Mouse (Mus musculus): Measurements from ENCODE around the gene Zfyve19. TPM values are rescaled to one million over a fixed set of nuclear protein-coding genes. Genes with fewer than 3 reads are reported as not detected.

Zfyve19 gene
- polyA plus RNA-seq, 1 experiment from 2014 or later, result 55.0 TPM

GRCm38 (mm10) chr2:119171574-119171973 is 36.8 kb upstream of the Zfyve19 start:
- Histone ChIP-seq H3K4me1 (ENCODE audit: control insufficient read depth, insufficient read depth, low read length) (peaks cover 16% of the 10 kb centered on the region), H3K27me3 (ENCODE audit: control insufficient read depth, insufficient read depth, low read length) (peaks cover 4% of the 10 kb centered on the region; the same call in 1 of the 2 replicates), H3K9me3 (ENCODE audit: control insufficient read depth, low read length) (no peaks in the 10 kb centered on the region), H3K36me3 (ENCODE audit: control insufficient read depth, insufficient read depth, low read length) (no peaks in the 10 kb centered on the region), H3K4me2 (ENCODE audit: low read depth, severe bottlenecking) (no peak overlapping the region), H3K9ac (ENCODE audit: low read length) (no peak overlapping the region), H3K27ac (replicated peaks; ENCODE audit: low read depth, low read length) (no peak overlapping the region), H3K4me3 (ENCODE audit: low read depth, low read length) (no peak overlapping the region)
- no peak for DNase-seq (ENCODE audit: low spot score)
- 72% methylated on average over 8 of the region's 8 CpGs for WGBS
- no peak for ATAC-seq (ENCODE audit: insufficient number of reproducible peaks, low FRiP score, low TSS enrichment, low read depth)

DNA sequence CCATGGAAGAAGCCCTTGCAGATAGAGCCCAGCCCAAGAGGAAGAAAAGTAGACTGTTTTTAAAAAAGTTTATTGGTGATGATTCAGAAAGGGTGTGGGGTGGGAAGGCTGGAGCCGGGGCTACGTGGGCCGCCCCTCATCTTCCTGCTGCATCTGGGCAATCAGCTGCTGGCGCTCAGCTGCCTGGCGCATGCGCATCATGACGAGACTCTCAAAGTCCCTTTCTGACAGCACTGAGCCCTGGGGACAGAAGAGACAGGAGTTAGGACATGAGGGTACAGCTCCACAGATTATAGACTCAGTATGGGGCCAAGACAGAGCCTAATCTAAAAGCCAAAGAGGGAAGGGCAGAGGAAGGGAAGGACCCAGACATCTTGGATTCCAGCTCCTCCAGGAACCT is 36.0 kb upstream of the Zfyve19 start:
- H3K4me1 ChIP-seq (ENCODE audit: control insufficient read depth, insufficient read depth, low read length), result peaks cover 16% of the 10 kb centered on the region
- H3K9me3 ChIP-seq (ENCODE audit: control insufficient read depth, low read length), result no peaks in the 10 kb centered on the region
- WGBS, result 87% methylated on average over 7 of the region's 7 CpGs
- no peaks in the 10 kb centered on the region for H3K36me3 ChIP-seq (ENCODE audit: control insufficient read depth, insufficient read depth, low read length)
- no peak for DNase-seq (ENCODE audit: low spot score)
- H3K4me2 ChIP-seq (ENCODE audit: low read depth, severe bottlenecking), result no peak overlapping the region
- 0 out of 2 replicates have a peak, but pooled peaks cover 2% of the 10 kb centered on the region for H3K27me3 ChIP-seq (ENCODE audit: control insufficient read depth, insufficient read depth, low read length)
- H3K27ac ChIP-seq (replicated peaks; ENCODE audit: low read depth, low read length), result no peak overlapping the region
- no peak overlapping the region for H3K4me3 ChIP-seq (ENCODE audit: low read depth, low read length)
- H3K9ac ChIP-seq (ENCODE audit: low read length), result no peak overlapping the region
- no peak for ATAC-seq (ENCODE audit: insufficient number of reproducible peaks, low FRiP score, low TSS enrichment, low read depth)

GRCm38 (mm10) chr2:119172862-119173576 is 35.4 kb upstream of the Zfyve19 start:
- H3K36me3 ChIP-seq (ENCODE audit: control insufficient read depth, insufficient read depth, low read length), result no peaks in the 10 kb centered on the region
- H3K4me3 ChIP-seq (ENCODE audit: low read depth, low read length), result no peak overlapping the region
- no peak for DNase-seq (ENCODE audit: low spot score)
- H3K4me1 ChIP-seq (ENCODE audit: control insufficient read depth, insufficient read depth, low read length), result peaks cover 16% of the 10 kb centered on the region
- no peak overlapping the region; the same call in 1 of the 2 replicates for H3K9ac ChIP-seq (ENCODE audit: low read length)
- 18% methylated on average over 13 of the region's 13 CpGs for WGBS
- H3K9me3 ChIP-seq (ENCODE audit: control insufficient read depth, low read length), result no peaks in the 10 kb centered on the region
- no peak for ATAC-seq (ENCODE audit: insufficient number of reproducible peaks, low FRiP score, low TSS enrichment, low read depth)
- H3K27ac ChIP-seq (replicated peaks; ENCODE audit: low read depth, low read length), result no peak overlapping the region
- 0 out of 2 replicates have a peak, but pooled peaks cover 2% of the 10 kb centered on the region for H3K27me3 ChIP-seq (ENCODE audit: control insufficient read depth, insufficient read depth, low read length)
- no peak overlapping the region for H3K4me2 ChIP-seq (ENCODE audit: low read depth, severe bottlenecking)

GRCm38 (mm10) chr2:119173991-119174651 is 34.3 kb upstream of the Zfyve19 start, which contains the start of gene Gm14137:
Gm14137 (plus strand) TSS chr2:119174509.
- 45% methylated on average over 8 of the region's 8 CpGs for WGBS

DNA sequence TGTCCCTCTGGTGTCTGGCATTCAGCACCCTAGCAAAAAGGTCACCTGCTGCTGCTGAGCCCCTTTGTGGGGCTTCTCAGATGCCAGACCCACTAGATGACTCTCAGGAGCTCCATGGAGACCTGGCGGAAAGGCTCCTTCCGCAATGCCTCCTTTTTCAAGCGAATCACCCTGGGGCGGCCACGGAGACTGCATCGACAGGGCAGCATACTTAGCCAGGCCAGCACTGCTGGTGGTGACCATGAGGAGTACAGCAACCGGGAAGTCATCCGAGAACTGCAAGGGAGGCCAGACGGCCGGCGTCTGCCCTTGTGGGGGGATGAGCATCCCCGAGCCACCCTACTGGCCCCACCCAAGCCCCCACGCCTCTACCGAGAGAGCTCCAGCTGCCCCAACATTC is 33.6 kb upstream of the Zfyve19 start:
- Histone ChIP-seq H3K27me3 (ENCODE audit: control insufficient read depth, insufficient read depth, low read length) (no peaks in the 10 kb centered on the region), H3K4me2 (ENCODE audit: low read depth, severe bottlenecking) (no peak overlapping the region), H3K4me3 (ENCODE audit: low read depth, low read length) (no peak overlapping the region), H3K27ac (replicated peaks; ENCODE audit: low read depth, low read length) (no peak overlapping the region), H3K9me3 (ENCODE audit: control insufficient read depth, low read length) (no peaks in the 10 kb centered on the region), H3K36me3 (ENCODE audit: control insufficient read depth, insufficient read depth, low read length) (peaks cover 5% of the 10 kb centered on the region; the same call in 1 of the 2 replicates), H3K4me1 (ENCODE audit: control insufficient read depth, insufficient read depth, low read length) (peaks cover 16% of the 10 kb centered on the region), H3K9ac (ENCODE audit: low read length) (no peak overlapping the region)
- DNase-seq (ENCODE audit: low spot score) (no peak), ATAC-seq (ENCODE audit: insufficient number of reproducible peaks, low FRiP score, low TSS enrichment, low read depth) (no peak)
- 59% methylated on average over 14 of the region's 14 CpGs for WGBS

More at GRCm38 (mm10) chr2:119173991-119174651, 34.3 kb upstream of the Zfyve19 start, which contains the start of gene Gm14137:
- H3K27ac ChIP-seq (replicated peaks; ENCODE audit: low read depth, low read length), result no peak within 1 kb of the TSS
- no peak within 1 kb of the TSS for H3K4me3 ChIP-seq (ENCODE audit: low read depth, low read length)
- ATAC-seq (ENCODE audit: insufficient number of reproducible peaks, low FRiP score, low TSS enrichment, low read depth) (no peak), DNase-seq (ENCODE audit: low spot score) (no peak)
- H3K4me1 ChIP-seq (ENCODE audit: control insufficient read depth, insufficient read depth, low read length), result peaks cover 16% of the 10 kb centered on the region
- no peak within 1 kb of the TSS; the same call in 1 of the 2 replicates for H3K9ac ChIP-seq (ENCODE audit: low read length)
- H3K27me3 ChIP-seq (ENCODE audit: control insufficient read depth, insufficient read depth, low read length), result no peaks in the 10 kb centered on the region
- no peaks in the 10 kb centered on the region for H3K9me3 ChIP-seq (ENCODE audit: control insufficient read depth, low read length)
- peaks cover under 1% of the 10 kb centered on the region; the same call in 1 of the 2 replicates for H3K36me3 ChIP-seq (ENCODE audit: control insufficient read depth, insufficient read depth, low read length)
- no peak within 1 kb of the TSS for H3K4me2 ChIP-seq (ENCODE audit: low read depth, severe bottlenecking)

DNA sequence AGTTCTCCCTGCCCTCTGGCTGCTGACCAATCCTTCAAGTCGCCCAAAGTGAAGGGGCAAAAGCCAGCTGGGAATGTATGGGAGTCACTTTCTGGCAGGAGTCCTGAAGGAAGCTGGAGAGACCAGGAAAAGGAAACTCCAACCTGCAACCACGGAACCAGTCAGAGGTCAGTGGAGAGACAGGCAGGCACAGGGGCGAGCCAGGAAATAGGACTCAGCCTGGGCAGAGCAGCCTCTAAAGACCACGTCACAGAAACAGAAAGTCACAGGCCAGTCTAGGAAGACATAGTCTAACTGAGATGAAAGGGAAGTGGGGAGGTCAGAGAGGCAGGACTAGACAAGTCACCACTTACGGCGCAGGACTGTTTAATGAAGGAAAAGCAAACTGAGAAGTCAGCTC is 32.8 kb upstream of the Zfyve19 start:
- WGBS, result 66% methylated on average over 6 of the region's 6 CpGs
- no peak for DNase-seq (ENCODE audit: low spot score)

DNA sequence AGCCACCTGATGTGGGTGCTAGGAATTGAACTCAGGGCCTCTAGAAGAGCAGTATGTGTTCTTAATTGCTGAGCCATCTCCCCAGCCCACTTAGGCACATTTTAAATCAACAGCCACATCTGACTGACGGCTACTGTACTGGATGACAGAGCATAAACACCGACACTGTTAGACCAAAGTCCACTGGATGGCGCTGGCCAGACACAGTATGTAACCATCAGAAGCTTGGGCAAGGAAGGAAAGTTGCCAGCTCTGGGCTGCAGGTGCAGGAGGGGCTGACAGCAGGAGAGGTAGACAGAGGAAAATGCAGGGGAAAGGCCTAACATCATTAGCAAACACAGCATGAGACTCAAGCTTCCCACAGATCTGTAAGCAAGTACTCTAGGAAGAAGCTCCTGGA is 31.7 kb upstream of the Zfyve19 start:
- Histone ChIP-seq H3K9ac (ENCODE audit: low read length) (no peak overlapping the region), H3K4me1 (ENCODE audit: control insufficient read depth, insufficient read depth, low read length) (peaks cover 16% of the 10 kb centered on the region), H3K4me2 (ENCODE audit: low read depth, severe bottlenecking) (no peak overlapping the region), H3K4me3 (ENCODE audit: low read depth, low read length) (no peak overlapping the region), H3K9me3 (ENCODE audit: control insufficient read depth, low read length) (no peaks in the 10 kb centered on the region), H3K36me3 (ENCODE audit: control insufficient read depth, insufficient read depth, low read length) (peaks cover 5% of the 10 kb centered on the region; the same call in 1 of the 2 replicates), H3K27me3 (ENCODE audit: control insufficient read depth, insufficient read depth, low read length) (no peaks in the 10 kb centered on the region), H3K27ac (replicated peaks; ENCODE audit: low read depth, low read length) (no peak overlapping the region)
- ATAC-seq (ENCODE audit: insufficient number of reproducible peaks, low FRiP score, low TSS enrichment, low read depth), result no peak
- DNase-seq (ENCODE audit: low spot score), result no peak
- WGBS, result 61% methylated on average over 3 of the region's 3 CpGs

More for the DNA sequence above, 32.8 kb upstream of the Zfyve19 start:
- Histone ChIP-seq H3K4me2 (ENCODE audit: low read depth, severe bottlenecking) (no peak overlapping the region), H3K27me3 (ENCODE audit: control insufficient read depth, insufficient read depth, low read length) (no peaks in the 10 kb centered on the region), H3K27ac (replicated peaks; ENCODE audit: low read depth, low read length) (no peak overlapping the region), H3K4me3 (ENCODE audit: low read depth, low read length) (no peak overlapping the region), H3K36me3 (ENCODE audit: control insufficient read depth, insufficient read depth, low read length) (peaks cover 5% of the 10 kb centered on the region; the same call in 1 of the 2 replicates), H3K9me3 (ENCODE audit: control insufficient read depth, low read length) (no peaks in the 10 kb centered on the region), H3K9ac (ENCODE audit: low read length) (no peak overlapping the region), H3K4me1 (ENCODE audit: control insufficient read depth, insufficient read depth, low read length) (peaks cover 16% of the 10 kb centered on the region)
- ATAC-seq (ENCODE audit: insufficient number of reproducible peaks, low FRiP score, low TSS enrichment, low read depth), result no peak

DNA sequence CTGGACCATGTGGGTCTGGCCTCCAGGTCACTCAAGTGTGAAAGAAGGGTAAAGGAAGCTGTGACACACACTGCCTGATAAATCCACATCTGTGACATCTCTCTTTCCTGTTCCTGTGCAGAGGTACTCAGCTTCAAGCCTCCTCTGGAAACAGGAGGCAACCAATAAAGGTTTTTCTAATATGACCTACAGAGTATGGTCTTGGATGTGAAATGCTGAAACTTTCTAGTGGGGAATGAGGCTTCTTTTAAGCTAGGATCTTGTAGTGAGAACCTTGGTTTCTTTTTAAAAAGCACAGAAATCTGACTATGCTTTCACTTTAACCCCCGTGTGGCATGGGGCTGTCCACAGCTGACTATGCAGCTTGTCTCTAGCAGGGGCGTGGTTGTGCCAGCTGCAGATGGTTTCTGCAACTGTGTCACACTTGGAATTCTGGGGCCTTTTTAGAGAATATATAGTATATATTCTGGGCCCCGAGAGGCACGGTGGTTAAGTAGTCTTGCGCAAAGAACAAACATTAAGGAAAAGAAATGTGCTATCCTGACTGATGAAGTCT is 31.0 kb upstream of the Zfyve19 start:
- Histone ChIP-seq H3K9me3 (ENCODE audit: control insufficient read depth, low read length) (no peaks in the 10 kb centered on the region), H3K9ac (ENCODE audit: low read length) (no peak overlapping the region), H3K27ac (replicated peaks; ENCODE audit: low read depth, low read length) (no peak overlapping the region), H3K4me2 (ENCODE audit: low read depth, severe bottlenecking) (no peak overlapping the region), H3K27me3 (ENCODE audit: control insufficient read depth, insufficient read depth, low read length) (no peaks in the 10 kb centered on the region), H3K4me3 (ENCODE audit: low read depth, low read length) (no peak overlapping the region), H3K36me3 (ENCODE audit: control insufficient read depth, insufficient read depth, low read length) (peaks cover 5% of the 10 kb centered on the region; the same call in 1 of the 2 replicates), H3K4me1 (ENCODE audit: control insufficient read depth, insufficient read depth, low read length) (peaks cover 16% of the 10 kb centered on the region)
- 84% methylated on average over 5 of the region's 5 CpGs for WGBS
- no peak for DNase-seq (ENCODE audit: low spot score)
- no peak for ATAC-seq (ENCODE audit: insufficient number of reproducible peaks, low FRiP score, low TSS enrichment, low read depth)

All from limb, embryonic 11.5 days (tissue).